In genomic region chrX:136639754-136640153, GRCm38 (mm10) we compare ENCODE assay signal across 7 mouse cellular contexts. TPM values are rescaled to one million over a fixed set of nuclear protein-coding genes. Genes with fewer than 3 reads are reported as not detected.
DNase-seq lines count a peak whose midpoint lies in the region; ATAC-seq lines count a peak whose summit lies in the region.

No protein-coding gene starts in this region.

- ATAC-seq in erythroblast, adult 5-6 weeks (replicated peaks; ENCODE audit: low FRiP score, poor library complexity, severe bottlenecking): no peak

- DNase-seq in CD4-positive, CD25-positive, alpha-beta regulatory T cell, adult 2 months (ENCODE audit: low read depth, low spot score): peak; percentile 64
- DNase-seq in MN1 (ENCODE audit: low spot score): peak; percentile 16
- peak; percentile 8 to 16 for DNase-seq in frontal cortex, postnatal 10 days (ENCODE audit: low spot score in 2 of 2)
- DNase-seq in lung, postnatal 14 days: peak; percentile 41
- DNase-seq in urinary bladder, postnatal 10 days (ENCODE audit: low spot score): no peak
- DNase-seq in spleen, postnatal 4 days (ENCODE audit: low spot score in 2 of 2): no peak

RNA-seq across cellular contexts. Expression of gene Tceal3, which starts 49.1 kb away (rescaled TPM):
- not detected in 2 replicates for total RNA-seq in erythroblast, adult 5-6 weeks (2015; ENCODE audit: low replicate concordance)
- total RNA-seq in erythroblast, adult 5-6 weeks (2017; ENCODE audit: low replicate concordance): 1.8 TPM in 1 of 2 replicates, not detected in the other

Comparison
In these comparisons a context has a peak if more than half of its experiments do, and no peak if none do; other contexts are left out.
1. DNase-seq: peak in CD4-positive, CD25-positive, alpha-beta regulatory T cell, adult 2 months (single experiment), MN1 (single experiment), frontal cortex, postnatal 10 days (2 of 2) and lung, postnatal 14 days (single experiment); none in urinary bladder, postnatal 10 days (single experiment) and spleen, postnatal 4 days (0 of 2).